Mouse (Mus musculus) left cerebral cortex, postnatal 36 days (tissue): ENCODE measurements at regions not wholly inside any gene's neighbourhood (a gene's known extent, or its start where the extent isn't known, plus 50 kb on each side); places are given as distances from the start of the nearest gene placed in this dataset.

ENCODE experiments used
- DNase-seq, 2 experiments: peaks; one replicate each; pipeline ENCODE4 v3.0.0; 2021 to 2022; ENCODE audit warnings: low spot score in 2 of 2, mixed read lengths in 1 of 2
- intact Hi-C: fragments of 180-260 bp; cut with DNase I; formaldehyde crosslinking; loops from one replicate; pipeline ENCODE4 v1.15.1; 2025

GRCm38 (mm10) chr10:111558675-111559340, 52.7 kb downstream of the Phlda1 start:
- intact Hi-C loops, result no loop called here
- no peak for DNase-seq

- intact Hi-C loops, result loop anchor here (10.0 kb wide), 1 partner anchor 105 kb away; no protein-coding TSS in a partner anchor
- DNase-seq, result no peak
Observed at GRCm38 (mm10) chr10:111559341-111560246, 53.5 kb downstream of the Phlda1 start.

GRCm38 (mm10) chr10:111562628-111563027, 56.5 kb downstream of the Phlda1 start:
- no peak for DNase-seq
- intact Hi-C loops, result loop anchor here (10.0 kb wide), 1 partner anchor 102 kb away; no protein-coding TSS in a partner anchor

- DNase-seq, result peak; percentile 59 to 75
- intact Hi-C loops, result loop anchor here (10.0 kb wide), 1 partner anchor 98 kb away; no protein-coding TSS in a partner anchor
Observed at GRCm38 (mm10) chr10:111566873-111567381, 60.8 kb downstream of the Phlda1 start.

- no peak for DNase-seq
- intact Hi-C loops, result no loop called here
Observed at GRCm38 (mm10) chr10:111570501-111571258, 64.6 kb downstream of the Phlda1 start.

GRCm38 (mm10) chr10:111574231-111574630, 68.1 kb downstream of the Phlda1 start:
- intact Hi-C loops, result no loop called here

GRCm38 (mm10) chr10:111574812-111575211, 68.7 kb downstream of the Phlda1 start:
- DNase-seq, result no peak
- intact Hi-C loops, result no loop called here

More at GRCm38 (mm10) chr10:111574231-111574630, 68.1 kb downstream of the Phlda1 start:
- no peak for DNase-seq

GRCm38 (mm10) chr10:111575256-111575655, 69.2 kb downstream of the Phlda1 start:
- DNase-seq, result no peak
- intact Hi-C loops, result no loop called here

- intact Hi-C loops, result no loop called here
- no peak for DNase-seq
Observed at GRCm38 (mm10) chr10:111575926-111576325, 69.8 kb downstream of the Phlda1 start.

GRCm38 (mm10) chr10:111576395-111577069, 70.4 kb downstream of the Phlda1 start:
- no peak for DNase-seq

GRCm38 (mm10) chr10:111578536-111578935, 72.5 kb downstream of the Phlda1 start:
- intact Hi-C loops, result no loop called here
- DNase-seq, result no peak

More at GRCm38 (mm10) chr10:111576395-111577069, 70.4 kb downstream of the Phlda1 start:
- intact Hi-C loops, result no loop called here

GRCm38 (mm10) chr10:111579481-111579880, 73.4 kb downstream of the Phlda1 start:
- DNase-seq, result no peak
- intact Hi-C loops, result no loop called here

GRCm38 (mm10) chr10:111580401-111581100, 74.5 kb downstream of the Phlda1 start:
- DNase-seq, result no peak
- intact Hi-C loops, result no loop called here

GRCm38 (mm10) chr10:111581847-111582246, 75.8 kb downstream of the Phlda1 start:
- DNase-seq, result no peak
- intact Hi-C loops, result no loop called here

- DNase-seq, result no peak
- intact Hi-C loops, result no loop called here
Observed at GRCm38 (mm10) chr10:111582321-111583123, 76.4 kb downstream of the Phlda1 start.

GRCm38 (mm10) chr10:111583124-111583743, 77.1 kb downstream of the Phlda1 start:
- intact Hi-C loops, result no loop called here
- DNase-seq, result no peak

GRCm38 (mm10) chr10:111583744-111584152, 77.7 kb downstream of the Phlda1 start:
- no peak for DNase-seq
- intact Hi-C loops, result no loop called here
